Mouse (Mus musculus): Measurements from ENCODE around the gene 1700025C18Rik. TPM values are rescaled to one million over a fixed set of nuclear protein-coding genes. Genes with fewer than 3 reads are reported as not detected.
A peak's percentile ranks its signal among the peaks of the same experiment; 100 is the strongest.

1700025C18Rik gene
- total RNA-seq (2021) = not detected
- long read RNA-seq = 0 reads

GRCm38 (mm10) chr2:165090650-165091049 is at the start of gene 1700025C18Rik:
1700025C18Rik (minus strand) TSS chr2:165090750.
- no peak for DNase-seq (ENCODE audit: low spot score in 2 of 2)

DNA sequence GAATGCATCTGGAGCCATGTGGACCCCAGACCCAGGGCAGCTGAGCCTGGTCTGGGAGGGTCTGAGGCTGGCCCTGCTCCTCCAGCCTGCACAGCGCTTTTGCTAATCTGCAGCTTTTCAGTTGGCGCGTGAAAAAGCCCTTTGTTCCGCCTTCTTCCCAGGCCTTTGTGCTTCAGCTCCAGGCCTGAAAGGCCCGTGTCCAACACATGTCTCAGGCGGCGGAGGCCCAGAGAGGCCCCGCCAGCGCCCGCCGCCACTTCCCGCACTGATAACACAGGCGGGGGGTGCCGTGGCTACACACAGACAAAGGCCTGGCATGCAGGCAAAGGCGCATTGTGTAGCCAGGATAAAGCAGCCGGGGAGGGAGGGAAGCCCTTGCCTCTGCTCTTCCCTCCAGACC is 45.5 kb upstream of the 1700025C18Rik start:
- DNase-seq (ENCODE audit: low spot score in 2 of 2) = peak in 1 of 2 experiments; percentile 31

DNA sequence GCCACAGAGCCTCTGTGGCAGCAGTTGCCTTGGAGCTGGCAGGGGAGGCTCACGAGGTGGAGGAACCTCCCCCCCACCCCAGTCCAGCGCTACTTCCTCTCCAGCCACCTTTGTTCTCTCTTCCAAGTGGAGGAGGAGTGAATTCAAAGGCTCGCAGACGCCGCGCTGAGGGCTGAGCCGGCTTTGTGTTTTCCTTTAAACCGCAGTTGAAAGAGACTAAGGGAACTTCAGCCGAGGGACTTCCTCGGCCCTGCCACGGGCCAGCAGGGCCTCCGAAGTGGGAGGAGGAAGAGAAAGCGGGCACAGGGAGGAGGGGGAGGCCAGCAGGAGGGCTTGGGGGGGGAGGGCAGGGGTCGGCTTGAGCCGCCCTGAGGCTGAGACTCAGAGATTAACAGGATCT is 43.0 kb upstream of the 1700025C18Rik start:
- no peak for DNase-seq (ENCODE audit: low spot score in 2 of 2)

DNA sequence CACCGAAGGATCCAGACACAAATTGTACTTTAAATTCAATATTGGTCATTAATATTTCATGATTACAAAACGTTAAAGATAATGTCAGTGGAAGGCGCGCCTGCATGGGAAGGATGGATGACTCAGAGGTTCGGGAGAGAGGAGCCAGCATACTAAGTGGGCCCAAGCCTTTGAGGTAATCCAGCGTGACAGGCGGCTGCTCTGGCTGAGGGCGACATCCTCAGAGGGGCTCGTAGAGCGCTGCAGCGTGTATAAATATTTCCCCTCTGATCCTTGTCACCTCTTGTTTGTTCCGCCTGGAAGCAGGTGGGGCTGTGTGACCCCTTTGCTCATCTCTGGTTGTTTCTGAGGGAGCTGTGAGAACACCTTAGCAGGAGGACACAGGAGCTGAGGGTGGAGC is 40.9 kb upstream of the 1700025C18Rik start:
- DNase-seq (ENCODE audit: low spot score in 2 of 2) = no peak

- DNase-seq (ENCODE audit: low spot score in 2 of 2) = no peak
These were observed 38.6 kb upstream of the 1700025C18Rik start for GRCm38 (mm10) chr2:165129189-165129588.

- no peak for DNase-seq (ENCODE audit: low spot score in 2 of 2)
These were observed 36.5 kb upstream of the 1700025C18Rik start for GRCm38 (mm10) chr2:165126896-165127562.

- DNase-seq (ENCODE audit: low spot score in 2 of 2) = no peak
These were observed 30.8 kb upstream of the 1700025C18Rik start for GRCm38 (mm10) chr2:165121206-165121840.

- peak in 1 of 2 experiments; percentile 35 for DNase-seq (ENCODE audit: low spot score in 2 of 2)
These were observed 30.2 kb upstream of the 1700025C18Rik start for GRCm38 (mm10) chr2:165120765-165121164.

DNA sequence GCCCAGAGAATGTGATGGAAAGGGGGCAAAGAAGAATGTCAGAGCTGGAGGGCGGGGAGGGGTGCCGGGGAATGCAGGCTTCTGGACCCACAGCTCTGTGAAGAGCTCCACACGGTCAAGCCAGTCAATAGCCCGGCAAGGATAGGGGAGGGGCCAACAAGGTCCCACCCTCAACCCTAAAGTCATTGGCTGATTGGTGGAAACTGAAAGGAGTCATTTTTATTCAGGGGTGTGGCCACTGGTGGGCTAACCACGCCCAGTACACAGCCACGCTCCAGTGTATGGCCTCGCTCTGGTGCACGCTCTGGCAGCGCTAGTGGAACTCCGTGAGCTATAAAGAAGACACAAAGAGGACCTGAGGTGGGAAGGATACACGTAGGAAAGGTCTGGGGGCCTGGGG is 23.2 kb upstream of the 1700025C18Rik start:
- DNase-seq (ENCODE audit: low spot score in 2 of 2) = no peak

DNA sequence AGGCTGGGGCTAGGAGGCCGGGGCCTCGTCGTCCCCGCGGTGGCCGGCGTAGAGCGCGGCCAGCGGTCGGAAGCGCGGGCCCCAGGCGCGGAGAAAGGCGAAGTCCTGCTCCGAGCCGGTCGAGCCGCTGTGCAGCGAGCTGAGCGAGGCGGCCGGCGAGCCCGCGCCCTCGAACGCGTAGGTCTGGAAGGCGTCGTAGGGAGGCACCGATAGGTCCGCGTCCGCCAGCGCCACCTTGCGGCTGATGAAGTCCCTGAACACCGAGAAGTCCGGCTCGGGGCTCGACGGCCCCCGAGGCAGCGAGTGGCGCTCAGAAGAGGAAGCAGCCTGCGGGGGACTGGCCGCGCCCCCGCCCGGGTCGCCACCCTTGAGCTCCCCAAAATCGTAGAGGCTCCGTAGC is 21.6 kb upstream of the 1700025C18Rik start:
- DNase-seq (ENCODE audit: low spot score in 2 of 2) = peak; percentile 80 to 85

DNA sequence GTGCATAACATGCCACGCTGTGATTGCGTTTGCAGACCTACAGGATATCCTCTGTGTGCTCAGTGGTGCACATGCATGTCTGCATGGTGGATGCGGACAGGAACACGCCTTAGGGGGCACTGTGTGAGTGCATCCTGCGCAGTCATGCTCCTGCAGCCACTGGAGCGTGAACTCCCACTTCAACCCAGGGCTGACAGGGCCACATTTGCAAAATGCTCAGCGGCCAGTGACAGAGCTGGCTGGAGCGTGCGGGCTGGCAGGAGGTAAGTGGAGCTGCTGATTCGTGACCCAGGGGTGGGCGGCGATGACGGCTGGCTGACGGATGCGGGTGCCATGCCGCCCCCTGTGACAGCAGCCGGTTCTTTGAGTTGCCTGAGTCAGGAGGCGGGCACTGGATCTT is 16.0 kb upstream of the 1700025C18Rik start:
- DNase-seq (ENCODE audit: low spot score in 2 of 2) = no peak

DNA sequence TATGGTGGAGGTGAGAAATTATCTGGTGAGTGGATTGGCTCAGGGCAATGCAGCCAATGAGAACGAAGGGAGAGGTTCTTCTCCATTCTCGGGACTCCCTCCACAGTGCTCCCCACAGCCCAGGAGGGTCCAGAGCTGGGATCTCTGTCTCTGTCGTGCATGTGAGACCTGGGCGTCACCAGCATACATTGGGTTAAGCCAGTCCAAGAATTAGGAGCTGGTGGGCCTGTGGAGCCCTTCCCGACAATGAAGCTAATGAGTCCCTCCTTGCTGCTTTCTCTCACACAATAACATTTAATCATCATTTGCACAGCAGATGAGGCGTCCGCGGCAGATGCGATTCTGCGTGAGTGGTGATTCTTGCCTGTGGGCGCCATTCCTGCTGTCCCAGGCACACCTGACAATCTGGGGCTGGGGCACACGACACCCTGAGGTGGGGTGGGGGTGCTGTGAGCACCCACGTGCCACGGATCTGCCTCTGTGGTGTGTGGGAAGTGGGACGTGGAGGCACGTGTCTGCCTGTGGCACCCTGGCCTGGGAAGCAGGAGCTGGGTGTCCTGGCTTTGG is 15.0 kb upstream of the 1700025C18Rik start:
- DNase-seq (ENCODE audit: low spot score in 2 of 2) = no peak

DNA sequence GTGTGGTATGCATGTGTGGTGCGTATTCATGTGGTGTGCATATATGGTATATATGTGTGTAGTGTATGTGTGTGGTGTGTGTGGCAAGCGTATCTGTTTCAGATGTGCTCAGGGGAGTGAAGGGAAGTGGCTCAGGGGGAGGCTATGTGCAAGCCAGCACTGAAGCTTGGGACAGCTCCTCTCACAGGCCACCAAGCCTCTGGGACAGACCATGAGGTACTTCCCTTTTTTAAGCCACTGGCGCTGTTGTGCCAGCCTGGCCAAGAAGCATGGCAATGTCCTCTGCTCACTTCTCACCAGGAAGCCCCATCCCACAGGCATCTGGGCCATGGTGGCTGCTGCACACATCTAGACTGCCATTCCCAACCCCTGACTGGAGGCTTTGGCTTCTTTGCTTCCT is 12.4 kb upstream of the 1700025C18Rik start:
- no peak for DNase-seq (ENCODE audit: low spot score in 2 of 2)

GRCm38 (mm10) chr2:165100749-165101148 is 10.2 kb upstream of the 1700025C18Rik start:
- no peak for DNase-seq (ENCODE audit: low spot score in 2 of 2)

- no peak for DNase-seq (ENCODE audit: low spot score in 2 of 2)
These were observed 8.3 kb upstream of the 1700025C18Rik start for GRCm38 (mm10) chr2:165098861-165099260.

GRCm38 (mm10) chr2:165096367-165096766 is 5.8 kb upstream of the 1700025C18Rik start:
- peak in 1 of 2 experiments; percentile 46 for DNase-seq (ENCODE audit: low spot score in 2 of 2)

DNA sequence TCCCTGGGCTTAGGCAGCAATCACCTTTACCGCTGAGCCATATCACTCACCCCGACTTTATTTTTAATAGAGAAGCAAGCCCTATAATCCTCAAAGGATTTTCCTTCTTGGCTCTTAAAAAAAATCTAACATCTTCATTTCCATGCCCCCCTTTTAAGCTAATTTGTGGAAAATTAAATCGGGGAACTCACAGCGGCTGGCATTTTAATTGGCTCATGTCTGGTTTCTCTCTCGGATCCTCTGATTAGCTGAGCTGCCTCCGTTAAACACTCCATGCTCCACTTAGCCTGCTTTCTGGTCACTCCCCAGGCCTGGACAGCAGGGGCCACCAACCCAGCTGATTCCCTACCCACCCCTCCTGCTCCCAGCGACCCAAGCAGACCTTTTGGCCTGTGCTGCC is 1.8 kb upstream of the 1700025C18Rik start:
- no peak for DNase-seq (ENCODE audit: low spot score in 2 of 2)

- DNase-seq (ENCODE audit: low spot score in 2 of 2) = no peak
These were observed 949 bp upstream of the 1700025C18Rik start for GRCm38 (mm10) chr2:165091433-165091965.

DNA sequence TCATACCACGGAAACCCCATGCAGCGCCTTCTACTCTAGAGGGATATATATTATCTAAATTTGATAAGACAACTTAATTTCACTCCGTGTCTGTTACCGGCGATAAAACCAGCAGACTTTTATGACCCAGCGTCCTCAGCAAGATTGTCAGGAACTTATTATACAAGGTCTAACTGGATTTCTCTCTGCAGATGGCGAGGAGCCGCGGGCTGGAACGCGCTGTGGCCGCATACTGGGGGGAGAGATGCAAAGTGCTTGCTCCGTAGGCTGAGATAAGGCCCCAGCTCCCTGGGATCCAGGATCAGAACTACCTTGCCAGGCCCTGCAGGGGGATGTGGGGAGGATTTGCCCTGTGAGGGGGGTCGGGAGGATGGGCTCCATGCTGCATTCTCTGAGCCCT is 1.1 kb downstream of the 1700025C18Rik start:
- DNase-seq (ENCODE audit: low spot score in 2 of 2) = no peak

GRCm38 (mm10) chr2:165086634-165087033 is 3.9 kb downstream of the 1700025C18Rik start:
- peak in 1 of 2 experiments; percentile 34 for DNase-seq (ENCODE audit: low spot score in 2 of 2)

GRCm38 (mm10) chr2:165081257-165081656 is 9.3 kb downstream of the 1700025C18Rik start:
- DNase-seq (ENCODE audit: low spot score in 2 of 2) = no peak

- no peak for DNase-seq (ENCODE audit: low spot score in 2 of 2)
These were observed 9.9 kb downstream of the 1700025C18Rik start for GRCm38 (mm10) chr2:165080657-165081056.

Data from layer of hippocampus, postnatal 10 days (tissue).